Mouse (Mus musculus) adrenal gland, adult 2 months (tissue): ENCODE data around the gene Kif18b. TPM values are rescaled to one million over a fixed set of nuclear protein-coding genes. Genes with fewer than 3 reads are reported as not detected.

Source experiments
- DNase-seq: peaks from one replicate; pipeline ENCODE4 v3.0.0; 2021
- polyA plus RNA-seq: library from polyadenylated mRNA; depleted of rRNA; stranded (reverse); fragments of >200 nt; gene quantifications from 2 replicates; pipeline ENCODE4 v1.2.3, GENCODE M21; 2012; rRNA removed
- total RNA-seq, 2 experiments: library from RNA; stranded (reverse); gene quantifications; 2 replicates each; pipeline ENCODE4 v1.2.3; 2021

Gene Kif18b
- total and polyA plus RNA-seq, 3 experiments, result 0.62 to 1.4 (median 1.2) TPM

DNA sequence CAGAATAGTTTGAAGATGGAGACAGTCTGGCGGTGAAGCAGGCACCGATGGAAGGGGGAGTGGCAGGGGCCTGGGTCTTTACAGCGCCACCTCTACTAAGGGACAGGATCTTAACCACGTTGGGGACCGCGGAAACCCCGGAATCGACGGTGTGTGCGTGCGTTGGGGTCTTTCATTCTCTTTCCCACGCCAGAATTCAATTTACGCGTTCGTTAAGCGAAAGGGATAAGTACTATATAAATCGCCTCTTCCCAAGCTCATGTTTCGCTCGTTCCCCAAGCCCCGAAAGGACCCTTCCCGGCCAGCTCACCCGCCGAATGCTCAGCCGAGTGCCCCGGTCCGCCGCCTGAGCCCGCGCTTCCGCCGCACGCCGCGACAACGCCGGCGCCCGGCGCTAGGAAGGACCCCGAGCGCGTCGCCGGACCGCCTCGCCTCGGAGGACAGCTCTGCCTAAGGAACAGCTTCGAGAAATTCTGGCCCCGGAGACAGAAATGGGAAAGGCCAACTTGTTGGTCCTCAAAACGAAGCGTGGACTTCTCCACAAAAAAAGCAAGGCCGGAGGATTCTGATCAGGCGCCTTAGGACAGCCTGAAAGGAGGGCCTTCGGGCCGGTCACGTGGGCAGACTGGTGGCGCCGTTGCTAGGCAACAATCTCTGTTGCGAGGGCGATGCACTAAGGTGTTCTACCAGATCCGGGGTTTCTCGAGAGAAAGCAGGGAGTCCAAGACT, 44.2 kb downstream of the Kif18b start, which contains the start of the genes Eftud2 and Ccdc103:
Eftud2 (minus strand) TSS at position 401 of the 729 bp plus-strand sequence.
Ccdc103 (plus strand) TSS at position 620 of the 729 bp plus-strand sequence.
- peak; percentile 92 for DNase-seq

- DNase-seq, result no peak
Observed at GRCm38 (mm10) chr11:102879558-102879957, 45.4 kb downstream of the Kif18b start.

GRCm38 (mm10) chr11:102874801-102875334, 50.1 kb downstream of the Kif18b start:
- DNase-seq, result no peak

- DNase-seq, result peak; percentile 49
Observed at GRCm38 (mm10) chr11:102864272-102864671, 60.7 kb downstream of the Kif18b start.

DNA sequence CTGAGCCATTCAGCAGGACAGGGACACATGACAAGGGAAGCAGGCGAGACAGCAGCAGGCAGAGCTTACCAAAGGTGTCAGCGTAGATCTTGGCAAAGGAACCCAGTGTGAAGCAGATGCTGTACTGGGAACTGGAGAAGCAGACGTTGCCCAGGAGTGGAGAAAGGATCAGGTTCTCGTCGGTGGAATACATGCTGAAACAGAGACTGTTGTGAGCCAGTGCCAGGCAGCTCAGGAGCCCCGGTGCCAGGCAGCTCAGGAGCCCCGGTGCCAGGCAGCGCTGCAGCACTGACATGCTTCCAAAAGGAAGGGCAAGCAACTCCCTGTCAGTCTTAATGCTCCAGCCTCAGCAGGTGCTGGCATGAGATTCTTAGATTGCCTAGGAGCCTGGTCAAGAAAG, 65.0 kb downstream of the Kif18b start:
- DNase-seq, result no peak

- no peak for DNase-seq
Observed at GRCm38 (mm10) chr11:102858951-102859350, 66.0 kb downstream of the Kif18b start.

DNA sequence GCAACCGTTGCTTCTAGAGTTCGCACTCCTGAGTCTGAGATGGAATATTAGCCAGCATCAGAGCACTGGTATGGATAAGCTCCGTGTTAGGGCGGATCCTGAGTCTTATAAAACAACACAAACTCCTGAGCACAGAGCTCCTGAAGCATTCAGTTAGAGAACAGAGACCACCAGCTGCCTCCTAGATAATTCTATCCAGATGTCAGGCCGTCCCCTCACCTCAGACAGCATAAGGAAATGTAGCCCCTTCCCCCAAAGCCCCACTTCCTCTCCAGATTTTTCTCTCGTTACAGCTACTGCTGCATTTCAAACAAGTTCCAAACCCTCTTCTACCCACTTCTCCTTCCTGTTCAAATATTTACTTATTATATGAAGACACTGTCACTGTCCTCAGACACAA, 69.0 kb downstream of the Kif18b start:
- DNase-seq, result no peak

Other genes starting within 250 kb of the Kif18b start
- 10 to 100 TPM; 22.9 to 32.8 TPM for gene Ccdc43, start 227.3 kb downstream of the Kif18b start, total RNA-seq
- 3.3 and 3.5 TPM in 2 replicates for gene Ccdc43, start 227.3 kb downstream of the Kif18b start, polyA plus RNA-seq
- gene Adam11, start 163.7 kb downstream of the Kif18b start, total RNA-seq, result 1 to 10 TPM; 2.9 to 3.4 TPM
- 9.2 and 11.0 TPM in 2 replicates for gene Adam11, start 163.7 kb downstream of the Kif18b start, polyA plus RNA-seq
- gene Gjc1, start 105.4 kb downstream of the Kif18b start, total RNA-seq, result 10 to 100 TPM; 12.9 to 20.6 TPM
- gene Gjc1, start 105.4 kb downstream of the Kif18b start, polyA plus RNA-seq, result 1.8 and 2.4 TPM in 2 replicates
- 1 to 10 TPM in 1 of 2 experiments, under 1 TPM in 1; 0.66 to 2.9 TPM for gene Higd1b, start 89.3 kb downstream of the Kif18b start, total RNA-seq
- gene Higd1b, start 89.3 kb downstream of the Kif18b start, polyA plus RNA-seq, result 2.0 and 2.8 TPM in 2 replicates
- gene Eftud2, start 44.1 kb downstream of the Kif18b start, total RNA-seq, result 10 to 100 TPM; 71.4 to 73.5 TPM
- gene Eftud2, start 44.1 kb downstream of the Kif18b start, polyA plus RNA-seq, result 124 and 176 TPM in 2 replicates
- under 1 TPM; 0.32 to 0.97 TPM for gene Ccdc103, start 43.9 kb downstream of the Kif18b start, total RNA-seq
- gene Ccdc103, start 43.9 kb downstream of the Kif18b start, polyA plus RNA-seq, result 0.46 and 0.81 TPM in 2 replicates
- not detected for gene Fam187a, start 40.0 kb downstream of the Kif18b start, total RNA-seq
- not detected in 2 replicates for gene Fam187a, start 40.0 kb downstream of the Kif18b start, polyA plus RNA-seq
- gene Gfap, start 24.2 kb downstream of the Kif18b start, total RNA-seq, result 1 to 10 TPM in 1 of 2 experiments, under 1 TPM in 1; 0.55 to 1.5 TPM
- 0.60 and 0.72 TPM in 2 replicates for gene Gfap, start 24.2 kb downstream of the Kif18b start, polyA plus RNA-seq
- 10 to 100 TPM; 39.4 to 69.4 TPM for gene C1ql1, start 21.6 kb upstream of the Kif18b start, total RNA-seq
- 67.7 and 112 TPM in 2 replicates for gene C1ql1, start 21.6 kb upstream of the Kif18b start, polyA plus RNA-seq
- 100 to 1,000 TPM; 106 to 112 TPM for gene Nmt1, start 103.1 kb upstream of the Kif18b start, total RNA-seq
- gene Nmt1, start 103.1 kb upstream of the Kif18b start, polyA plus RNA-seq, result 20.8 and 25.6 TPM in 2 replicates
- 10 to 100 TPM; 62.8 to 79.5 TPM for gene Dcakd, start 103.2 kb upstream of the Kif18b start, total RNA-seq
- gene Dcakd, start 103.2 kb upstream of the Kif18b start, polyA plus RNA-seq, result 136 and 185 TPM in 2 replicates
- gene Plcd3, start 176.5 kb upstream of the Kif18b start, total RNA-seq, result 10 to 100 TPM in 1 of 2 experiments, 1 to 10 TPM in 1; 6.3 to 14.3 TPM
- 21.4 and 24.7 TPM in 2 replicates for gene Plcd3, start 176.5 kb upstream of the Kif18b start, polyA plus RNA-seq
- 100 to 1,000 TPM in 1 of 2 experiments, 10 to 100 TPM in 1; 88.4 to 175 TPM for gene Acbd4, start 176.6 kb upstream of the Kif18b start, total RNA-seq
- gene Acbd4, start 176.6 kb upstream of the Kif18b start, polyA plus RNA-seq, result 70.3 and 91.9 TPM in 2 replicates
- 10 to 100 TPM; 70.9 to 83.7 TPM for gene Hexim1, start 191.1 kb upstream of the Kif18b start, total RNA-seq
- gene Hexim1, start 191.1 kb upstream of the Kif18b start, polyA plus RNA-seq, result 15.7 and 16.5 TPM in 2 replicates
- 1 to 10 TPM; 2.8 to 7.0 TPM for gene Hexim2, start 207.3 kb upstream of the Kif18b start, total RNA-seq
- 3.3 and 4.5 TPM in 2 replicates for gene Hexim2, start 207.3 kb upstream of the Kif18b start, polyA plus RNA-seq
- gene Fmnl1, start 246.0 kb upstream of the Kif18b start, total RNA-seq, result 10 to 100 TPM; 18.9 to 24.2 TPM
- 16.3 and 19.2 TPM in 2 replicates for gene Fmnl1, start 246.0 kb upstream of the Kif18b start, polyA plus RNA-seq